In the genomic region with DNA sequence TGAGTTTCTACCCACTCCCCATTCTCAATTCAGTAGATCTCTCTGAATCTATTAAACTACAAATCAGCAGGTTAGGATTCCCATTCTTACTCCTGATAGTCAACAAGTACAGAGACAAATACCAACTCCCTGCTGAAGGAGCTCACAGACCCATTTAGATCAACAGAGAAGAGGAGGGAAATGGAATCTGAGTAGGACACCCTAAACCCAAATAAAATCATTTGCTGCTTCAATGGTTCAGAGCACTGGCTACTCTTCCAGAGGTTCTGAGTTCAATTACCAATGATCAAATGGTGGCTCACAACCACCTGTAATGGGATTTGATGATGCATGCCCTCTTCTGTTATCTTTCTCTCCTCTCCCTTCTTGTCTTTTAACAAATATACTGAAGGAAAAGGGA, we compare ENCODE assay signal across 21 mouse cellular contexts.
DNase-seq lines count a peak whose midpoint lies in the region; ATAC-seq and TF ChIP-seq lines count a peak whose summit lies in the region.
"Had no signal": no experiment of that assay in that cellular context is flagged by ENCODE, and none has a peak within 500 bp of the region (broad histone marks: within the 10 kb centered on the region; RNA-seq: fewer than 3 reads in every experiment).

No protein-coding gene starts in this region.

- ATAC-seq in kidney, embryonic 14.5 days (ENCODE audit: low FRiP score, low TSS enrichment), result peak; percentile 66; the same call in 1 of the 2 replicates
- ATAC-seq in kidney, embryonic 15.5 days (replicated peaks; ENCODE audit: low FRiP score), result peak; percentile 52; the same call in 1 of the 2 replicates
- no peak for ATAC-seq in kidney, postnatal 0 days (replicated peaks; ENCODE audit: low FRiP score, low read depth)
- ATAC-seq: activated CD4-positive, CD25-positive, alpha-beta regulatory T cell, adult 4 months; CD4-positive, CD25-positive, alpha-beta regulatory T cell, adult 4 months; Patski had no signal

- no peaks in the 10 kb centered on the region for H3K36me3 ChIP-seq in kidney, embryonic 14.5 days (ENCODE audit: control insufficient read depth, insufficient read depth, low read length)
- no peaks in the 10 kb centered on the region for H3K36me3 ChIP-seq in kidney, embryonic 15.5 days
- H3K36me3 ChIP-seq in kidney, postnatal 0 days (ENCODE audit: insufficient read depth, low read length), result no peaks in the 10 kb centered on the region
- H3K36me3 ChIP-seq: G1E had no signal

- no peaks in the 10 kb centered on the region for H3K27me3 ChIP-seq in kidney, embryonic 14.5 days (ENCODE audit: control insufficient read depth, insufficient read depth, low read length)
- H3K27me3 ChIP-seq in kidney, embryonic 15.5 days, result no peaks in the 10 kb centered on the region
- no peaks in the 10 kb centered on the region for H3K27me3 ChIP-seq in kidney, postnatal 0 days (ENCODE audit: insufficient read depth, low read length)
- H3K27me3 ChIP-seq: CH12.LX, Patski had no signal

- no peaks in the 10 kb centered on the region for H3K9me3 ChIP-seq in kidney, embryonic 14.5 days (ENCODE audit: control insufficient read depth, low read length)
- H3K9me3 ChIP-seq in kidney, embryonic 15.5 days (replicated peaks), result no peaks in the 10 kb centered on the region; the same call in 1 of the 2 replicates
- no peaks in the 10 kb centered on the region for H3K9me3 ChIP-seq in kidney, postnatal 0 days (replicated peaks; ENCODE audit: low read length)
- H3K9me3 ChIP-seq: G1E had no signal

- DNase-seq in kidney, adult 18-20 months, result no peak
- no peak for DNase-seq in kidney, postnatal 4 days
- peak; percentile 26 for DNase-seq in kidney, postnatal 0 days (ENCODE audit: low spot score)
- DNase-seq in kidney, postnatal 14 days, result no peak
- DNase-seq: adrenal gland, adult 2 months; adrenal gland, adult 8-10 months; adrenal gland, postnatal 10 days; adrenal gland, postnatal 14 days; adrenal gland, postnatal 25 days; adrenal gland, postnatal 36 days; B cell, adult 2 months; cerebellum, adult 11 months; cerebellum, adult 11-12 months; cerebellum, adult 18-20 months had no signal

- H3K4me3 ChIP-seq in kidney, embryonic 14.5 days (ENCODE audit: low read length), result no peak overlapping the region
- no peak overlapping the region for H3K4me3 ChIP-seq in kidney, embryonic 15.5 days (replicated peaks)
- H3K4me3 ChIP-seq in kidney, postnatal 0 days (replicated peaks; ENCODE audit: low read depth, low read length), result no peak overlapping the region

- no peak overlapping the region for H3K4me2 ChIP-seq in kidney, embryonic 14.5 days (replicated peaks; ENCODE audit: low read depth, low read length)
- no peak overlapping the region for H3K4me2 ChIP-seq in kidney, embryonic 15.5 days
- no peak overlapping the region for H3K4me2 ChIP-seq in kidney, postnatal 0 days (ENCODE audit: low read length)

- no peak for TF ChIP-seq CTCF in kidney, postnatal 0 days (IDR thresholded peaks at IDR 0.05; ENCODE audit: low read depth)

- no peaks in the 10 kb centered on the region for H3K4me1 ChIP-seq in kidney, embryonic 14.5 days (ENCODE audit: control insufficient read depth, insufficient read depth, low read length)
- H3K4me1 ChIP-seq in kidney, embryonic 15.5 days, result no peaks in the 10 kb centered on the region
- no peaks in the 10 kb centered on the region for H3K4me1 ChIP-seq in kidney, postnatal 0 days (replicated peaks; ENCODE audit: insufficient read depth, low read length)

- H3K9ac ChIP-seq in kidney, embryonic 14.5 days (ENCODE audit: low read depth, low read length), result no peak overlapping the region
- no peak overlapping the region for H3K9ac ChIP-seq in kidney, embryonic 15.5 days
- no peak overlapping the region for H3K9ac ChIP-seq in kidney, postnatal 0 days (ENCODE audit: low read depth, low read length)

- H3K27ac ChIP-seq in kidney, embryonic 14.5 days (ENCODE audit: low read depth, low read length), result no peak overlapping the region
- no peak overlapping the region for H3K27ac ChIP-seq in kidney, embryonic 15.5 days
- H3K27ac ChIP-seq in kidney, postnatal 0 days, result no peak overlapping the region
